Mouse (Mus musculus): ENCODE measurements around the gene Csad.
A peak's percentile ranks its signal among the peaks of the same experiment; 100 is the strongest.
"Not testable (repeated sequence)": the region's sequence is repeated elsewhere in the genome, so short reads cannot be mapped to it uniquely, and the experiment has no call there.

The Csad gene

DNA sequence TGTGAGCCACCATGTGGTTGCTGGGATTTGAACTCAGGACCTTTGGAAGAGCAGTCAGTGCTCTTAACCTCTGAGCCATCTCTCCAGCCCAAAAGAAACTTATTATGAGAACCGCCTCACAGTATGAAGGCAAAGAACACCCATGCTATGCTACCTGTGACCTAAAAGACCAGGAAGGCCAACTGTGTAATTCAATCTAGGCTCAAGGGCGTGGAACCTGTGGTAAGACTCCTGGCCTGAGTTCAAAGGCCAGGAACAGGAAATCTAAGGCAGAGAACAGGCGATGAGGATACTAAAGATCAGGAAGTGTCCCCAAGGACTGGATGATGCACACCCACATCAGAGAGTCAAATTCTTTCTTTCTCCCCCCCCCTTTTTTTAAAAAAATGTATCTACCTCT, 30.9 kb downstream of the Csad start:
- no peak for ATAC-seq (ENCODE audit: insufficient number of reproducible peaks, low FRiP score, low TSS enrichment)

DNA sequence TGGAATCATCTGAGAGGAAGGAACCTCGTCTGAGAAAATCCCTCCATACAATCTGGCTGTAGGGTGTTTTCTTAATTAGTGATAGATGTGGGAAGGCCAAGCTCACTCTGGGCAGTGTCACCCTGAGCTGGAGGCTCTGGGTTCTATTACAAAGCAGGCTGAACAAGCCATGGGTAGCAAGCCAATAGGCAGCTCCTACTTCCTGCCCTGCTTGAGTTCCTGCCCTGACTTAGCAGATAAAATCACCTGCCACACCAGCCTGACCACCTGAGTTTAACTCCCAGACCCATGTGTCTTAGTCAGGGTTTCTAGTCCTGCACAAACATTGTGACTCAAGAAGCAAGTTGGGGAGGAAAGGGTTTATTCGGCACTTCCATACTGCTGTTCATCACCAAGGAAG, 35.5 kb downstream of the Csad start:
- no peak for ATAC-seq (ENCODE audit: insufficient number of reproducible peaks, low FRiP score, low TSS enrichment)

DNA sequence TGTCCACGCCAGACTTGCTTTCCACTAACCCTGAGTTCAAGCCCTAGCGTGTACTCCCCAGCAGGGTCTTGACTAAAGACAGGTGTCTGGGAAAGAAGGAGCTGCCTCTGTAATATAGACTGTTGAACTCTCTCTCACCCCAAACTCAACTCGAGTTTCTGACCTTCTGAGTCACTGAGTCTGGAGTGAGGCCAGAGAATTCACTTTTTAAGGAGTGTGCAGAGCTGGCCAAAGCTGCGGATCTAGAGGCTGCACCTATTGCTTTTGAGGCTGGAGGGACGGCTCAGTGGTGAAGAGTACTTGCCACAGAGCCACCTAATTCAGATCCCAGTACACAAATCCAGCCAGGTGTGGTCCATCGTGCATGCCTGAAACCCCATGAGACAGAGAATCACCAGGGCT, 36.9 kb downstream of the Csad start:
- no peak for ATAC-seq (ENCODE audit: insufficient number of reproducible peaks, low FRiP score, low TSS enrichment)

DNA sequence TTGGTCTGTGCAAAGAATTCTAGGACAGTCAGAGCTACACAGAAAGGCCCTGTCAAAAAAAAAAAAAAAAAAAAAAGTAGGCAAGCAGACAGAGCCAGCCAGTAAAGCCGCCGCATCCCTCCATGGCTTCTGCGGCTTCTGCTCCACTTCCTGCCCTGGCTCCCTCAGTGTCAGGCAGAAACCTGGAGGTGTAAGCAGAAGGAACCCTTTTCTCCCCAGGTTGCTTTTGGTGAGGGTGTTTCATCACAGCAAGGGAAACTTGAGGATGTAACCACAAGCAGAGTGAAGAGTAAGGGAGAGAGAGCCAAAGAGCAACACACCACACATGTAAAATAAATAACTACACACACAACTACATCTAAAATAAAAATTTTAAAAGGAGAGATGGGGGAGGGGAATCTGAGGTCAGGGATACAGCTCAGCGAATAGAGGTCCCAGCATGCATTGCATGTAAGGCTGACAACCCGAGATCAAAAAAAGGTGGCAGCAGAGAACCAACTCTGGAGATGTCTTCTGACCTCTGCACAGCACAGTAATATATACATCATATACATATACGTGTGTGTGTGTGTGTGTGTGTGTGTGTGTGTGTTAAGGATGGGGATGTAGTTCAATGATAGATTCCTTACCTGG, 38.9 kb downstream of the Csad start:
- ATAC-seq (ENCODE audit: insufficient number of reproducible peaks, low FRiP score, low TSS enrichment): no peak

DNA sequence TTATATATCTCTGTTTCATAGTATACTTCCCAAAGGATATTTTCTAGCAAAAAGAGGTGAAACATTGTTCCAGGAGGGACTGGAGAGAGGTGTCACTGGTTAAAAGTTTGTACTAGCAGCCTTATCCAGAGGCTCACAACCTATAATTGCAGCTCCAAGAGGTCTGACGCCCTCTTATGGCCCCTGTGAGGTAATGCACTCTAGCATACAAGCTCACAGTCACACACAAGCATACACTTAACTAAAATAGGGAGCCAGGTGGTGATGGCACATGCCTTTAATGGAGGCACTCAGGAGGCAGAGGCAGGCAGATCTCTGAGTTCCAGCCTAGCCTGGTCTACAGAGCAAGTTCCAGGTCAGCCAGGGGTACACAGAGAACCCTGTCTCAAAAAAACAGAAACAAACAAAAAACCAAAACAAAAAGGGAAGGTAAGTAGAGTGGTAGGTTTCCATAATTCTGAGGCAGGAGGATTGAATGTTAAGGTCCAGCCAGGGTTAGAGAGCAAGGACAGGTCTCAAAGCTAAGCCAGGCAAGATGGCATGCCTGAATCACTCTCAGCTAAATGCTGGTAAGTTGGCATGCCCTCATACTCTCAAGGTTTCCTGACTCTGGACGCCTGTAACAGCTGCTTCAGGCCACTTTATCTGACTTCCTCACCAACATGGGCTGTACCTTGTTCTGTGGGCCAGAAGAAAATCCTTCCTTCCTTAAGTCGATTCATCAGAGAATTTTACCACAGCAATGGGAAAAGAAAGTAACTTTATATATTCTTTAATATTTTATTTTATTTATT, 40.4 kb downstream of the Csad start:
- no peak for ATAC-seq (ENCODE audit: insufficient number of reproducible peaks, low FRiP score, low TSS enrichment)

DNA sequence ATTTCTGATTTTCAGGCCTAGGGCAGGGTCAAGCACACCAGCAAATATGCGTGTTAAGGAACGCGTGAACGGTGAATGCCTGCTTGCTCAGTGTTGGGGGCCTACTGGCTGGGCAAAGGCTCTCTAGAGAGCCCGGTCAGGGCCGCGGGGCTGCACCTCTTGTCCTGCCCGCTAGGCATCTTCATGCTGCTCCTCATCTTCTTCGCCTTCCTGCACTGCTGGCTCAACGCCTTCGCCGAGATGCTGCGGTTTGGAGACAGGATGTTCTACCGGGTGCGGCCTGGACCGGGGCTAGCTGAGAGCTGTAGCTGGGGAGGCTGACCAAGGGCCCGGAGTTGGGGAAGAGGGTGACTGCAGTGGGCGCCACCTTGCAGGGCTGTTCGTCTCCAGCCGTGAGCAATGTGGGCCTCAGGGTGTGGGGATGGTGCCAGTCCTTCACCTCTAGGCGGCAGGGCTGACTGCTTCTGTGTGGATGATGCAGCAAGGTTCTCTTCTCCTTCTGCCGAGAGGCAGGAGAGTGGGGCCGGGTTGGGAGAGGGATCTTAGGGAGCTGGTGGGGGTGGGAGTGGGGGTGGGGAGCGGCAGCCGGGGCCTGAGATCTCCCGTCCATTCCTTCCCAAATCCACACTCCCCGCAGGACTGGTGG, 44.0 kb downstream of the Csad start:
- ATAC-seq (ENCODE audit: insufficient number of reproducible peaks, low FRiP score, low TSS enrichment): no peak

DNA sequence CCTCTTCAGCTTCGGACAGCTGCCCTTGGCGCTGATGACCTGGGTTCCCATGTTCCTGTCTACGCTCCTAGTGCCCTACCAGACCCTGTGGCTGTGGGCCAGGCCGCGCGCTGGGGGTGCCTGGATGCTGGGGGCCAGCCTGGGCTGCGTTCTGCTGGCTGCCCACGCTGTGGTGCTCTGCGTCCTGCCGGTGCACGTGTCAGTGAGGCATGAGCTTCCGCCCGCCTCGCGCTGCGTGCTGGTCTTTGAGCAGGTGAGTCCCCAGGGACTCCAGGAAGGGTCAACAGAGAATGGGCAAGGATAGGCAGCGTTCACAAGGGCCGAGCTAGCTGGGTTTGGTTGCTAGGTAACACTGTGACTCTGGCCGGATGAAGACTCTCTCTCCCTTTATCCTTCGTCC, 47.7 kb downstream of the Csad start:
- ATAC-seq (ENCODE audit: insufficient number of reproducible peaks, low FRiP score, low TSS enrichment): no peak

DNA sequence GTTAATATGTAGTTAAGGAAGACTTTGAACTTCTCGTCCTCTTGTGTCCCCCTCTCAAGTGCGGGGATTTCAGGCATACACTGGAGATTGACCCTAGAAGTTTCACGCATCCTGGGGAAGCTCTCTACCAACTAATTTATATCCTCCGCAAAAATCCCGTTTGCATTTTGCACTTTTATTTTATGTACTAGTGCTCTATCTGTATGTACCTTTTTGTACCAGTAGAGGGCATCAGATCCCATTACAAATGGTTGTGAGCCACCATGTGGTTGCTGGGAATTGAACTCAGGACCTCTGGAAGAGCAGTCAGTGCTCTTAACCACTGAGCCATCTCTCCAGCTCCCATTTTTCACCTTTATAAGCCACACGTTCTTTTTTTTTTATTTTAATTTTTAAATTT, 49.5 kb downstream of the Csad start:
- not testable (repeated sequence) for ATAC-seq (ENCODE audit: insufficient number of reproducible peaks, low FRiP score, low TSS enrichment)

DNA sequence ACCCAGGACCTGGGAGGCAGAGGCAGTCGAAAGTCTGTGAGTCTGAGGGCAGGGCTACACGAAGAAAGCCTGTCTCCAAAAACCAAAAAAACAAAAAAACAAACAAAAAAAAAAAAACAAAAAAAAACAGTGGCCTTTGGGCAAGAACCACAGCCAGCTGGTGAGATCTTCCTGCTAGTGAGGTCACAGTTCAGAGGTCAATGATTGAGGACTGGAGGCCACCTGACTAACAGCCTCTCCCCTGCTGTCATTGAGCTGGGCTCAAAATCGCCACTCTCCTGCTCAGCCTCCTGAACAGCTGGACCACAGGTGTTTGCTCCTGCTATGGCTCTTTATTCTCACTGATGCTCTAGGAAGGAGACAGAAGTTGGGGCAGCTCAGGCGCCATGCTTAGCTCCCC, 51.9 kb downstream of the Csad start:
- ATAC-seq (ENCODE audit: insufficient number of reproducible peaks, low FRiP score, low TSS enrichment): no peak

DNA sequence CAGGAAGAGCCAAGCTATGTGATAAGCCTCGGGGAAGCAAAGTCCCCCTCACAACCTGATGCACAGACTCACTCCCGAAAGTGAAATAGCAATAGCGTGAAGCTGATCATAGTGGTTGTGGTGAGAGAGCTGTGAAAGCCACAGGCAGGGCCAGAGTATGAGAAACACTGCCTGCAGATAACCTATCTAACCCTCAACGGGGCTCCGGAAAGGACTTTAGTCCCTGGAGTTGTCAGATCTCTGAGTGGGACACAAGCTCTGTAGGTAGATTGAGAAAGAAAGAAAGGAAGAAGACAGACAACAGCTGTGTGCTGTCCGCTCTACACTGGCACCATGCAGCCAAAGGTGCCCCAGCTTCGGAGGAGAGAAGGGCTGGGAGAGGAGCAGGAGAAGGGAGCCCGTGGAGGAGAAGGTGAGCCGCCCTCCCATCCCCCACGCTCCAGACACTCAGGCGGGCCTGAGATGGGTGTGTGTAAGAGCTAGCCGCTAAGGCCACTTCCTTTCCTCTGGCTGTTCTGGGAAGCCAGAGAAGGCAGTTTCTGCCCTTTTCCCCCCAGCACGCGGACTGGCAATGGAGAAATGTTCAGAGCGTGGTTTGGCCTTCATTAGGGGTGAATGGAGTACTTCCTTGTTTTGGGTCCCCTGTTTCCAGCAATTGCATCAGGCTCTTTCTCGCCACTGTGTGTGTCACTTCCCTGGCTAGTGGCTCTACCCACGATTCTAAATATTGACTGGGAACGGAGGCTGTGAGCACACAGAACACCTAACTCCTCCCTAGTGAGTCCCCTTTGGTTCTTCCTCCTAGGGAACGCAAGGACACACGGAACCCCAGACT, 54.0 kb downstream of the Csad start, which contains the start of gene Soat2:
Soat2 (plus strand) TSS at position 226 of the 835 bp plus-strand sequence.
- ATAC-seq (ENCODE audit: insufficient number of reproducible peaks, low FRiP score, low TSS enrichment): no peak

DNA sequence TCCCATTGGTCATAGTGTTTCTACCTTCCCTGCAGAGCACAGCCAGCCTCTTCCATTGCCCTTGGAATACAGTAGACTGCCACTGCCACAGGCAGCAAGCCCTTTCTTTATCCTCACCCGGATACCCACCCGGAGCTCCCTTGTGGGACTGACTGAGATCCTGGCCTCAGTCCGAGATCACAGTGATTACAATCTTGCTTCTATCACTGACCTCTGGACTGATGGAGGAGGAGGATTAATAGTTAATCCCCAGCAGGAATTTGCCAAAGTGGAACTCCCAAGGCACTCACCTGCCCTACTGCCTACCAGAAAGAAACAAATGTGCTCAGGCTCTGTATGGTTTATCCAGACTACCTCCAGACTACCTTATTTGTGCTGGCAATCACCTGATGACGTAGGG, 55.0 kb downstream of the Csad start:
- no peak for ATAC-seq (ENCODE audit: insufficient number of reproducible peaks, low FRiP score, low TSS enrichment)

DNA sequence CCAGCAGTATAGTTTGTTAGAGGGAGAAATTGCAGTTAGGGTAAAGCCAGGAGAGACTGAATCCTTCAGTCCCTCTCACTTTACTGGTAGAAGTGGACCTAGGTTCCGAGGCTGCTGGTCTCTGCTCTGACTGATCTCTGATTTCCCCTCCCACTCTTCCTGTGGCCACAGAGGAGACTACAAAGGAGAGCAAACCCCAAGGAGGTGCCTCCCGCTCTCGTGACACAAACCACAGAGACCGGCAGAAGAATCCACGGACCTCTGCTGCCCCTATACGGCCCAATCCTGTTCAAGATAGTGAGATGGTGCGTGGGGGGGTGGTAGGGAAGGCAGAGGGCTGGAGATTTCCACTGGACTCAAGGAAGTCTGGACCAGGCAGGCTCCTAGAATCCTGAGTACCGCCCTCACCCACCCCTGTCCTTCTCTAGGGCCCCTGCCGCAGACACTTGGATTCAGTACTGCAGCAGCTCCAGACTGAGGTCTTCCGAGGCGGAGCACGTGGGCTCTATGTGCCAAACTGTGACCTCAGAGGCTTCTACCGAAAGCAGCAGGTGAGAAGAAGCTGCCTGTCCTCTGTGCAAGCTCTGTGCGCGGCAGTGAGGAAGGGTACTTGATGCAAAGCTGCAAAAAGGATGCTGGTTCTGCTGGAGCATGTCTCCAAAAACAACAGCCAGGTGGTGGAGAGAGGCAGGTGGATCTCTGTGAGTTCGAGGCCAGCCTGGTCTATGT, 56.7 kb downstream of the Csad start:
- ATAC-seq (ENCODE audit: insufficient number of reproducible peaks, low FRiP score, low TSS enrichment): no peak

DNA sequence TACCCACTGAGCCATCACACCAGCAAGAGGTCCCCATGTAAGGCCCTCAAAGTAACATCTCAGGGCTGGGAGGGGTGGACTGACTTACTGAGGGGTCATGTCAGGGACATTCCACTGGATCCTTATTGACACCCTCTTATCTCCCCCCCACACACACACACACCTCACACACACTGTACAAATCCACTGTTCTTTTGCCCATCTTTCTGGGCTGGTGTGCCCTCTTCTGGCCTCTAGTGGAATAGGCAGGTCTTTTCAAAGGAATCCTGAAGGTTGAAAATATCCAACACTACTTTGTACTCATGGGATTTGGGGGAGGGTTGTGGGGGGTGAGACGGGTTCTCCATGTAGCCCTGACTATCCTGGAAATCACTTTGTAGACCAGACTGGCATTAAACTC, 57.6 kb downstream of the Csad start:
- ATAC-seq (ENCODE audit: insufficient number of reproducible peaks, low FRiP score, low TSS enrichment): 0 out of 2 replicates have a peak, but pooled peaks have one; percentile 36

DNA sequence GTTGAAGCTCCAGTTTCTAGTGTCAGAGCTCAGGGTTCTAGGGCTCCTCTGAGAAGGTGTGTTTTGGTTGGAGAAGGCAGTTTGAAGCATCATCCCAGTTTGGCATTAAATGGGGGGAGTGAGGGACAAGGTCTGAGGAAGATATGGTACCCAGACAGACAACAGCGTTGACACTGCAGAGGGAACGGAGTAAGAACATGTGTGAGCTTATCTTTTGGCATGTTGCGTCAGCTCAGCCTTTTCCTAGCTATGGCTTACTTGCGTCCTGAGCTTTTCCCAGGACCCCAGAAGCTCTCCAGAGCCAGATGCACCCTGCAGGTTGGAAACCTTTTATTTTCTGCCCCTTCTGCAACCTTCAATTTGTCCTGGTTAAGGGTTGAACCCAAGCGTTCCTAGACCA, 58.4 kb downstream of the Csad start:
- ATAC-seq (ENCODE audit: insufficient number of reproducible peaks, low FRiP score, low TSS enrichment): no peak

DNA sequence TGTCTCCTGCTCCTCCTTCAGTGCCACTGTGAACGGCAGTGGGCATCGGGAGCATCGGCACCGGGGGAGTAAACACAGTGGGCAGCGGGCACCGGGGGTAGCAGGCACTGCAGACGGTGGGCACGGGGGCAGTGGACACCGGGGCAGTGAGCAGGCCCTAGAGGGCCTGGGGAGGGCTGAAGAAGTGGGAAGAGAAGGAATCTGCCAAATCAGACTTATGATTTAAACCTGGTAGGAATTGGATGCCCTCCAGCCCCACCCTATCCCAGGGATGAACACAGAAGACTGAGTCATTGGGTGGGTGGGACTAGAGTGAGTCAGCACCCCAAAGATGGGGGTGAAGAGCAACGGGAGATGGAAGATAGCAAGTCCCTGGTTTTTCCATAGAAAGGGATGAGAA, 59.2 kb downstream of the Csad start:
- ATAC-seq (ENCODE audit: insufficient number of reproducible peaks, low FRiP score, low TSS enrichment): no peak

DNA sequence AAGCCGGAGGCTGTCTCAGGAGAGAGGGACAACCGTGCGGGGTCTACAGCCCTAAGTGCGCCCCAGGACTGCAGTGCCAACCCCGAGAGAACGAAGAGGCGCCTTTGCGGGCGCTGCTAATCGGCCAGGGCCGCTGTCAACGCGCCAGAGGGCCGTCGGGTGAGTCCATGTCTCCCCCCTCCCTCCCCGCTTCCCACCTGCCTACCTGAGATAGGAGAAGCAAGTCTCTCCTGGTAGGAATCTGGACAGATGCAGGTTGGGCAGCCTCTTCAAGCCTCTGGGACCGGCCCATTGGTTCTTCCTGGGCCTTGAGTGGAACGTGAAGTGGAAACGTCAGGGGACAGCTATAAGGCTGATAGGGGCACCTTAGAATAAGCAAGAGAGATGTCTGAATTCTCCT, 59.8 kb downstream of the Csad start:
- no peak for ATAC-seq (ENCODE audit: insufficient number of reproducible peaks, low FRiP score, low TSS enrichment)

DNA sequence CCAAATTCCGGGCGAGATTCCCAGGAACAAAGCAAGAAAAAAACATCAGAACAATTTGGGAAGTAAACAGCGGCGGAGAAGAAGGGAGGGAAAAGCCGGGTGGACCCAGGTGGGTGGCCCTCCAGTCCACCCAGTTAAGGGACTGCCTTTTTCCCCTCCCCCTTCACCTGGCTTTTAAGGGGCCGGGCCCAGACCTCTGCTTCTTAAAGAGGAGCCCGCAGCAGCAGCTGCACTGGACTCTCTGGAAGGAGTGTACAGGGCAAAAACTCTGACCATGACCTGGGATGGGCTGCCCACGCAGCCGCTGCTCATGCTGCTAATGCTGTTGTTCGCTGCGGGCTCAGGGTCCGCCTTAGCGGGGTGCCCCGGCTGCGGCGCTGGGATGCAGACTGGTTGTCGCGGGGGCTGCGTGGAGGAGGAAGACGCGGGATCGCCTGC, 60.2 kb downstream of the Csad start, which contains the start of gene Igfbp6:
Igfbp6 (plus strand) TSS at position 89 of the 438 bp plus-strand sequence.
- no peak for ATAC-seq (ENCODE audit: insufficient number of reproducible peaks, low FRiP score, low TSS enrichment)

DNA sequence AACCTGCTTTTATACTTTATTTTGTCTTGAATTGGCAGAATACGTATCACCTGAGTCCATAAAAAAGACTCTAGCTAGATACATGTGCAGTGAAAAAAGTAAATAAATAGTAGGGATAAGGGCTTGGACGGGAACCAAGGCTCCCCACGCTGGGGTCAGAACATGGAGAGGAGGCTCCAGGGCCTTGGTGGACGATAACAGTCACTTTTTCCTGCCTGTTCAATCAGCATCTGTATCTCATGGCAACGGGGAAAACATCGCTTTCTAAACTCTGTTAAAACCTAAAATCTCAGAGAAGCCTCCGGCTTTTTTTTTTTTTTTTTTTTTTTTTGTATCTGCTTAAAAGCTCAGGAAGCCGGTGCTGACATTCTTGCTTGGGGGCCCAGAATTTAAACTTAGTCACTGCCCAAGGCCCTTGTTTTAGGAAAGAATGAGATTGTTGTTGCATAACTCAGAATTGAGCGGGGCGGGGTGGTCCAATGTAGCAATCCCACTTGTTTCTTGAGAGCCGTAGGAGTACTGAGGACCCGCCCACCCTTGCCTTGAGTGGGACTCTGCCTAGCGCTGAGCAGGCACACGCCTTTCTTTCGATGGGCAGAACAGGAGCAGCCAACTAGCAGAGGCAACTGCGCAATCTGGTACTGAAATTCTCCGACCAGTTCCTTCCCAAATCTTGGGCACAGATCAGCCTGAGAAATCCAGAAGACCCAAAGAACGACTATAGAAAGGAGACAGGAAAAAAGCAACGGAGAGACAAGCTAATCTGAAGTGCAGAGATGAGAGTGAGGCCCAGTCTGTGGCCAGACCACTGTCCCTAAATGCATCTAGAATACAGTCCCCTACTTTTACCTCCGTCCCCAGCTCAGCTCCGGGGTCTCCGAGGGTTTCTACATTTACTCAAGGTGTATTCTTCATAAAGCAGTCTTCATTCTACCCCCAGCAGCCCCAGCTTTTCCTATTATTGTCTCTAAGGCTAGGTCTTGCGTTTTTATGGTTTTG, 61.3 kb downstream of the Csad start:
- ATAC-seq (ENCODE audit: insufficient number of reproducible peaks, low FRiP score, low TSS enrichment): no peak

DNA sequence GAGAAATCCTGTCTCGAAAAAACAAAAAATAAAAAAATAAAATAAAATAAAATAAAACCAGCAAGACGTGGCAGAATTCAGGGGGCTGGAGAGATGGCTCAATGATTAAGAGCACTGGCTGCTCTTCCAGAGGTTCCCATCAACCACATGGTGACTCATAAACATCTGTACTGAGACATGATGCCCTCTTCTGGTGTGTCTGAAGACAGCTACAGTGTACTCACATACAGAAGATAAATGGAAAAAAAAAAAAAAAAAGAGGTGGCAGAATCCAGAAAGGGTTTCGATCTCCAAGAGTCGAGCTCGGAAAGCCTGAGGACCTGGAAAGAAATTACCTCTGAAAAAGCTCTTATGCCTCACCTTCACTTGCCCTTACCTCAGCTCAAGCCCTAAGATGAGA, 63.4 kb downstream of the Csad start:
- no peak for ATAC-seq (ENCODE audit: insufficient number of reproducible peaks, low FRiP score, low TSS enrichment)

Measured in cerebellum, adult (tissue).